Mouse (Mus musculus) liver, adult 2 months (tissue): ENCODE data around the gene Mapkbp1. TPM values are rescaled to one million over a fixed set of nuclear protein-coding genes. Genes with fewer than 3 reads are reported as not detected.

Experiments used
- DNase-seq: peaks from one replicate; pipeline ENCODE4 v3.0.0-alpha.2; 2011; ENCODE audit warnings: low read depth, low spot score; ENCODE audit errors: extremely low read depth
- H3K27ac ChIP-seq: fragments of 200-500 bp; replicated peaks from 2 replicates; pipeline ENCODE4 v1.5.1; 2012; ENCODE audit warnings: low read depth, mild to moderate bottlenecking, control low read depth, inconsistent platforms, low read length; ENCODE audit not compliant: insufficient read depth
- H3K27me3 ChIP-seq: fragments of 200-500 bp; 2 replicates; pipeline ENCODE4 v1.6.1; 2012; ENCODE audit warnings: mild to moderate bottlenecking, moderate library complexity, low read length, inconsistent platforms; ENCODE audit not compliant: control insufficient read depth, insufficient read depth
- H3K36me3 ChIP-seq: fragments of 200-500 bp; 2 replicates; pipeline ENCODE4 v1.6.1; 2012; ENCODE audit warnings: low read length, inconsistent platforms; ENCODE audit not compliant: control insufficient read depth, insufficient read depth
- H3K4me1 ChIP-seq: fragments of 200-500 bp; 2 replicates; pipeline ENCODE4 v1.6.1; 2011; ENCODE audit warnings: low read length; ENCODE audit not compliant: control insufficient read depth, insufficient read depth
- H3K4me3 ChIP-seq: fragments of 200-500 bp; 2 replicates; pipeline ENCODE4 v1.5.1; 2011; ENCODE audit warnings: low read depth, mild to moderate bottlenecking, control low read depth, low read length, moderate library complexity; ENCODE audit not compliant: insufficient read depth
- H3K79me2 ChIP-seq: fragments of 200-500 bp; 2 replicates; pipeline ENCODE4 v1.6.1; 2012; ENCODE audit warnings: inconsistent platforms, mild to moderate bottlenecking, low read length, moderate library complexity; ENCODE audit not compliant: control insufficient read depth, insufficient read depth
- H3K9ac ChIP-seq: fragments of 200-500 bp; 2 replicates; pipeline ENCODE4 v1.6.1; 2012; ENCODE audit warnings: low read depth, mild to moderate bottlenecking, control low read depth, inconsistent platforms, low read length
- CTCF ChIP-seq: fragments of 200-500 bp; IDR thresholded peaks from 2 replicates; pipeline ENCODE4 v1.5.1; 2011; ENCODE audit warnings: low read depth, low read length, control low read depth
- POLR2A ChIP-seq: fragments of 200-500 bp; IDR thresholded peaks from 2 replicates; pipeline ENCODE4 v1.6.1; 2011; ENCODE audit warnings: low read length, control low read depth; ENCODE audit not compliant: insufficient read depth; ENCODE audit errors: extremely low read depth
- WGBS: fragments of 180-500 bp; shearing (Covaris S2); methylation state at CpG from one replicate; pipeline ENCODE4 v1.1.7; 2018; 5-methylcytosine and 5-hydroxymethylcytosine counted together
- polyA plus RNA-seq: library from polyadenylated mRNA; depleted of rRNA; stranded (reverse); fragments of >200 nt; gene quantifications from 2 replicates; pipeline ENCODE4 v1.2.3, GENCODE M21; 2012
- total RNA-seq: library from RNA; depleted of rRNA; stranded (reverse); fragments of >200 nt; gene quantifications from 2 replicates; pipeline ENCODE4 v1.2.3, GENCODE M21; 2014

The Mapkbp1 gene
- total and polyA plus RNA-seq, 2 experiments: 2.9 to 4.6 TPM

DNA sequence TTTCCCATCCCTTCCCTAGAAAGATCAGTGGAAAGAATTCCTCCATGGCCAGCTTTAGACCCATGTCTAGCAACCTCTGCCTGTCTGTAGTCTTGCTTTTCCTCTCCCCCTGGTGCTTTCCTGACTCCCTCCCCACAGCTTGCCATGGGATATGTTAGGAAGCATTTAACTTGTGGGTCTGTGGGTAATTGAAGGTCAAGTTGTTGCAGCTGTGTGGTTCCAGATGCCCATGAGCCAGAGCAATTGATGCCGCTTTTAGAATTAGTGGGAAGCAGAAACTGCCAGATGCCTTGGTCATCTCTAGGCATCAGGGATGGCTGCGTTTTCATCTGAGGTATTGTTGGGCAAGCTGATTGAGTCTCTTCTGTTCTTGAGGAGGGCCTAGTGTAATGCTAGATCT is 9.1 kb downstream of the Mapkbp1 start:
- 90% methylated on average over 2 of the region's 2 CpGs for WGBS
- DNase-seq: no peak
- TF ChIP-seq CTCF (no peak), POLR2A (no peak)

DNA sequence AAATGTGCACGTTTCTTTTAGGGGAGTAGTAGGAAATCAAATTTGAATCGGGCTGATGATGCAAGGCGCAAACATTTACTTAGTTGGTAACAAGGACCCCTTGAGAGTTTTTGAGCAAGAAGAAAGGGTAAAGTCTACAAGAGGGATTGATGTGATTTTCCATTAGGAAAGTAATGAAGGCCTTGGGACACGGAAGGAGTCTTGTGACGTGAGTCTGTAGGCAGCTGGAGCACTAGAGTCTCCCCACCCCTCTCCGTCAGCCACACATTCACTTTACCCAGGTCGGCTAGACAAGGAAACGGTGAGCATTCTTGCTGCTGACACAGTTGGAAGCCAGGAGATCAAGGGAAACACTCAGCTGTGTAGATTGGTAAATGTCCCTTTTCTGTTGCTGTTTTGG is 13.4 kb downstream of the Mapkbp1 start:
- H3K36me3 ChIP-seq: peaks cover 4% of the 10 kb centered on the region; the same call in 1 of the 2 replicates
- H3K9ac ChIP-seq: no peak overlapping the region
- no peak for DNase-seq
- no peak for TF ChIP-seq POLR2A
- no peak for TF ChIP-seq CTCF
- H3K27me3 ChIP-seq: no peaks in the 10 kb centered on the region
- H3K4me3 ChIP-seq: no peak overlapping the region
- WGBS: 75% methylated on average over 8 of the region's 8 CpGs
- H3K79me2 ChIP-seq: no peaks in the 10 kb centered on the region; the same call in 1 of the 2 replicates
- peaks cover 6% of the 10 kb centered on the region; the same call in 1 of the 2 replicates for H3K4me1 ChIP-seq
- no peak overlapping the region for H3K27ac ChIP-seq

More for the DNA sequence above, 9.1 kb downstream of the Mapkbp1 start:
- no peak overlapping the region for H3K27ac ChIP-seq
- no peak overlapping the region for H3K9ac ChIP-seq
- H3K79me2 ChIP-seq: no peaks in the 10 kb centered on the region; the same call in 1 of the 2 replicates
- H3K36me3 ChIP-seq: peaks cover 4% of the 10 kb centered on the region; the same call in 1 of the 2 replicates
- H3K4me1 ChIP-seq: no peaks in the 10 kb centered on the region
- no peaks in the 10 kb centered on the region for H3K27me3 ChIP-seq
- H3K4me3 ChIP-seq: no peak overlapping the region

DNA sequence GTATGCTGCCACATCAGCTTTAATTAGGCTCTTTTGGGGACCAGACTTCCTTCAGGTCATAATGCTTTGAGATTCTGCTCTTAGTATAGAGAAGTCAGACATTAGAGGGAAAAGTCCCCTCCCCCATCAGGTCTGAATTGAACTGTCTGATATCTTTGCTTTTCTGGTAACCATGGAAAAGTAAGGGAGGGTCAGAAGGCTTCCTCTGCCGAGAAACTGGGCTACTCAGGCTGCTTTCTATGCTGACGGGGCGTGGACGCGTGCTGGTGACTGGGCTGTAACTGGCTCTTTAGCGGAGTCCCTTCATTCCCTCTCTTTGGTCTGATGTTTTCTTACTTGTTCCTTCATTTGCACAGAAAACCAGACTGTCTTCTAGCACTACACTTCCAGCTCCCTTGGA is 13.9 kb downstream of the Mapkbp1 start:
- Histone ChIP-seq H3K79me2 (no peaks in the 10 kb centered on the region; the same call in 1 of the 2 replicates), H3K4me1 (peaks cover 6% of the 10 kb centered on the region; the same call in 1 of the 2 replicates), H3K36me3 (peaks cover 4% of the 10 kb centered on the region; the same call in 1 of the 2 replicates), H3K27ac (no peak overlapping the region), H3K4me3 (no peak overlapping the region), H3K27me3 (no peaks in the 10 kb centered on the region), H3K9ac (no peak overlapping the region)
- 83% methylated on average over 6 of the region's 6 CpGs for WGBS
- no peak for TF ChIP-seq POLR2A
- TF ChIP-seq CTCF: no peak
- DNase-seq: no peak

DNA sequence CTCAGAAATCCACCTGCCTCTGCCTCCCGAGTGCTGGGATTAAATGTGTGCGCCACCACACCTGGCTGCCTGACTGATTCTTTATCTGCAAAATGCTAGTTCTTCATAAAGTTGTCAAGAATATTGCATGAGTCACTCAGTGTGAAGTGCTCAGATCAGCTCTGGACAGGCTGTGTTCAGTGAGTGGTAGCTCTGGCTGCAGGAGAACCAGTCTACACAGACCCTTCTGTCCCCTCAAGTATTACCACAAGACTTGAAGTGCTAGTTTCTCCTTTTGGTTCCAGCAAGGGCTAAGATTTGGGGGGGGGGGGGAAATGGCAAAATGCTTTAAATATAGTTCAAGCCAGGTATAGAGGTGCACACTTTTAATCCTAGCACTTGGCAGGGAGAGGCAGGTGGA is 14.9 kb downstream of the Mapkbp1 start:
- H3K9ac ChIP-seq: no peak overlapping the region
- WGBS: 95% methylated on average over 2 of the region's 2 CpGs

DNA sequence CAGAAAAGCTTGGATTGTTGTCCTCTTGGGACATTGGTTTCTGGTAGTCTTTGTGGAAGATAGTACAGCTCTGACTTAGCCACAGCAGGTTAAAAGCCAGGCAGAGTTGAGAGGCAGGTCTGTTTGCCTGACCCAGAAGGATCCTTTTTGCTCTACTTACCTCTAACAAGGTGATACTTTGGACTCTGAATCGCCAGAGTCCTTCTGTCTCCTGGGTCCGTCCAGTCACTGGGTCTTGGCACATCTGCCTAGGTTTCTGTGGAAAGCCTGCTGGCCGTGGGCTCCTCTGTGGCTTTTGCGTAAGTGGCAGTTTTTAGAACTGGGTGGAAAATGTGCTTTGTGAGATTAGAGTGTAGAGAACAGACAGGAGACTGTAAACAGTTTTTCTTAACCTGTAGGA is 16.5 kb downstream of the Mapkbp1 start:
- H3K4me1 ChIP-seq: peaks cover 6% of the 10 kb centered on the region; the same call in 1 of the 2 replicates
- TF ChIP-seq POLR2A: no peak
- no peak for TF ChIP-seq CTCF

More for the DNA sequence above, 14.9 kb downstream of the Mapkbp1 start:
- H3K27me3 ChIP-seq: no peaks in the 10 kb centered on the region
- no peak overlapping the region for H3K27ac ChIP-seq
- H3K4me3 ChIP-seq: no peak overlapping the region
- TF ChIP-seq CTCF (no peak), POLR2A (no peak)
- no peaks in the 10 kb centered on the region for H3K36me3 ChIP-seq
- DNase-seq: no peak
- H3K79me2 ChIP-seq: no peaks in the 10 kb centered on the region
- H3K4me1 ChIP-seq: peaks cover 6% of the 10 kb centered on the region; the same call in 1 of the 2 replicates

DNA sequence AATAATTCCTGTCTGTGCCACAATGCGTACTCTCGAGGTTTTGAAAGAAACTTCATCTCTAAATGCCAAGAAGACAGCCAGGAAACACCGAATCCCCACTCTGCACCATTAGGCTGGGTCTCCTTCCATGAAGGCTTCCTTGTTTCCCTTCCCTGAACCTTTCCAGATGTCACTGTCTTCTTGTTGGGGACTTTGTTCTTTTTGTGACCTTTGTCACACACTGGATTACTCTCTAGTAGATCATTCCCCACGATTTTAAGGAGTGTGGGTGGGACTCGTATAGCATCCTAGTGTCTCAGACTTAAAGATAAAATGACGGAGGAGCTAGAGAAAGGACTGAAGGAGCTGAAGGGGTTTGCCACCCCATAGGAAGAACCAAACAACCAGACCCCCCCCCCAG is 18.4 kb downstream of the Mapkbp1 start:
- no peak for DNase-seq
- 75% methylated on average over 6 of the region's 6 CpGs for WGBS
- H3K36me3 ChIP-seq: no peaks in the 10 kb centered on the region
- no peak for TF ChIP-seq CTCF
- TF ChIP-seq POLR2A: no peak
- no peak overlapping the region for H3K9ac ChIP-seq
- peaks cover 6% of the 10 kb centered on the region; the same call in 1 of the 2 replicates for H3K4me1 ChIP-seq
- H3K27ac ChIP-seq: no peak overlapping the region
- no peak overlapping the region for H3K4me3 ChIP-seq
- H3K79me2 ChIP-seq: no peaks in the 10 kb centered on the region
- no peaks in the 10 kb centered on the region for H3K27me3 ChIP-seq

More for the DNA sequence above, 16.5 kb downstream of the Mapkbp1 start:
- Histone ChIP-seq H3K79me2 (no peaks in the 10 kb centered on the region), H3K36me3 (no peaks in the 10 kb centered on the region), H3K9ac (no peak overlapping the region), H3K27me3 (no peaks in the 10 kb centered on the region), H3K27ac (no peak overlapping the region), H3K4me3 (no peak overlapping the region)
- DNase-seq: peak; percentile 66
- 32% methylated on average over 4 of the region's 4 CpGs for WGBS
